Mouse (Mus musculus): ENCODE results near the gene Pih1d1.

- TF ChIP-seq JUN (IDR thresholded peaks at IDR 0.05; ENCODE audit: insufficient read depth, low read depth, low read length) (no peak), POLR2A (IDR thresholded peaks at IDR 0.05; ENCODE audit: low read depth, low read length) (no peak), JUND (conservative IDR thresholded peaks at IDR 0.05; ENCODE audit: low read depth, low read length) (no peak), CTCF (conservative IDR thresholded peaks at IDR 0.05 in 1 of 2, IDR thresholded peaks at IDR 0.05 in 1 of 2; ENCODE audit: low read depth in 2 of 2, low read length in 2 of 2) (no peak), RAD21 (IDR thresholded peaks at IDR 0.05; ENCODE audit: low read depth, low read length) (no peak), GABPA (IDR thresholded peaks at IDR 0.05; ENCODE audit: insufficient replicate concordance, low read depth, low read length) (no peak), ZNF384 (IDR thresholded peaks at IDR 0.05; ENCODE audit: low read depth, low read length) (no peak), ZMIZ1 (IDR thresholded peaks at IDR 0.05; ENCODE audit: low read depth, low read length) (no peak), SMC3 (IDR thresholded peaks at IDR 0.05; ENCODE audit: low read depth, low read length) (no peak), KAT2A (IDR thresholded peaks at IDR 0.05; ENCODE audit: insufficient replicate concordance, low read length) (no peak), CHD2 (IDR thresholded peaks at IDR 0.05; ENCODE audit: low read length) (no peak), UBTF (IDR thresholded peaks at IDR 0.05; ENCODE audit: low read depth, low read length) (no peak), PAX5 (IDR thresholded peaks at IDR 0.05; ENCODE audit: low read length) (no peak), USF1 (IDR thresholded peaks at IDR 0.05; ENCODE audit: low read depth, low read length) (no peak)
Observed at GRCm38 (mm10) chr7:45182606-45183005, 28.5 kb downstream of the Pih1d1 start.
